Mouse (Mus musculus) bone marrow, adult 2 months (tissue): ENCODE measurements around the gene Hcst.

Experiments
- CTCF ChIP-seq: fragments of 200-500 bp; IDR thresholded peaks from 2 replicates; pipeline ENCODE4 v1.5.1; 2011; ENCODE audit warnings: low read length, control low read depth; ENCODE audit not compliant: control insufficient read depth, insufficient read depth
- POLR2A ChIP-seq: fragments of 200-500 bp; IDR thresholded peaks from 2 replicates; pipeline ENCODE4 v1.6.1; 2011; ENCODE audit warnings: low read depth, mild to moderate bottlenecking, control low read depth, low read length, borderline replicate concordance; ENCODE audit not compliant: control insufficient read depth

DNA sequence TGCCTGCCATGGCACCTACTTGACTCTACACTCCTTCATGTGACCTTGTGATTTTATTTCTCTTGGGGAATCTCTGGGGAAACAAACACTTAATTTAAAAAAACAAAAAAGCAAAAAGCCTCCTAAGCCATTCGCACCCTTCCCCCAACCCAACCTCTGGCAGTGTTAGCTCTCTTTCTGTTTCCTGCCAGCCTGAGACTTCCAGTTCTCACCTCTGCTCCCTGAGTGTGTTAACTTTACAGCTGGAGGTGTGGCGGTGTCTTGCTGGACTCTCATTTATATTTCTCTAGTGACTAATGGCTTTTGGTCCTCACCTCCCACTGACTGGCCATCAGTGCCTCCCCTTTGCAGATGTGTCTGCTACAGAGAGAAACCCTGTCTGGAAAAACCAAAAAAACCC, 9.9 kb downstream of the Hcst start:
- TF ChIP-seq POLR2A (no peak), CTCF (no peak)
